Mouse (Mus musculus) stomach, postnatal 0 days (tissue): ENCODE measurements around the gene Xrcc4.

Experiments
- CTCF ChIP-seq: IDR thresholded peaks from 2 replicates; pipeline ENCODE4 v1.5.1; 2016; ENCODE audit warnings: antibody characterized with exemption, low read depth, mild to moderate bottlenecking, moderate library complexity
- EP300 ChIP-seq: optimal IDR thresholded peaks from 2 replicates; pipeline ENCODE3; 2016; ENCODE audit warnings: antibody characterized with exemption

GRCm38 (mm10) chr13:89777146-89777545 is 312.3 kb downstream of the Xrcc4 start:
- TF ChIP-seq CTCF = no peak
- TF ChIP-seq EP300 = no peak
